Mouse (Mus musculus) MN1 (cell line): ENCODE data around the gene CN725425.

Experiments used
- DNase-seq: peaks from one replicate; pipeline ENCODE4 v3.0.0-alpha.2; 2016; ENCODE audit warnings: low spot score

The CN725425 gene

GRCm38 (mm10) chr15:91206518-91206917 is 7.2 kb downstream of the CN725425 start:
- no peak for DNase-seq

GRCm38 (mm10) chr15:91237294-91237693 is 38.0 kb downstream of the CN725425 start:
- DNase-seq = no peak

GRCm38 (mm10) chr15:91240683-91241335 is 41.5 kb downstream of the CN725425 start:
- no peak for DNase-seq

GRCm38 (mm10) chr15:91250815-91251214 is 51.5 kb downstream of the CN725425 start:
- DNase-seq = no peak

GRCm38 (mm10) chr15:91251544-91252408 is 52.5 kb downstream of the CN725425 start:
- no peak for DNase-seq

- DNase-seq = no peak
Measured at GRCm38 (mm10) chr15:91252956-91253355, 53.7 kb downstream of the CN725425 start.

GRCm38 (mm10) chr15:91255308-91255707 is 56.0 kb downstream of the CN725425 start:
- DNase-seq = no peak

GRCm38 (mm10) chr15:91257140-91257539 is 57.8 kb downstream of the CN725425 start:
- no peak for DNase-seq

GRCm38 (mm10) chr15:91260578-91260977 is 61.3 kb downstream of the CN725425 start:
- no peak for DNase-seq

- no peak for DNase-seq
Measured at GRCm38 (mm10) chr15:91263926-91264325, 64.6 kb downstream of the CN725425 start.

- DNase-seq = no peak
Measured at GRCm38 (mm10) chr15:91268532-91268931, 69.2 kb downstream of the CN725425 start.

- no peak for DNase-seq
Measured at GRCm38 (mm10) chr15:91275961-91276360, 76.7 kb downstream of the CN725425 start.

- DNase-seq = no peak
Measured at GRCm38 (mm10) chr15:91279571-91279970, 80.3 kb downstream of the CN725425 start.

GRCm38 (mm10) chr15:91281521-91281920 is 82.2 kb downstream of the CN725425 start:
- no peak for DNase-seq

- no peak for DNase-seq
Measured at GRCm38 (mm10) chr15:91282822-91283221, 83.5 kb downstream of the CN725425 start.

- DNase-seq = no peak
Measured at GRCm38 (mm10) chr15:91283418-91283817, 84.1 kb downstream of the CN725425 start.

GRCm38 (mm10) chr15:91299319-91299835 is 100.1 kb downstream of the CN725425 start:
- no peak for DNase-seq

- DNase-seq = peak; percentile 29
Measured at GRCm38 (mm10) chr15:91301366-91301765, 102.1 kb downstream of the CN725425 start.

GRCm38 (mm10) chr15:91304296-91304852 is 105.1 kb downstream of the CN725425 start:
- no peak for DNase-seq
